Mouse (Mus musculus): ENCODE results near the gene AW209491. TPM values are rescaled to one million over a fixed set of nuclear protein-coding genes. Genes with fewer than 3 reads are reported as not detected.

AW209491 gene
- polyA plus RNA-seq (2021; fragmentation: Nextera tagmentation), result 20.8 and 24.7 TPM in 2 replicates
- long read RNA-seq, experiment 1, transcript AW209491-201 (2 exons, 2,914 nt), result major isoform, 185 of 242 reads
- long read RNA-seq, experiment 1, transcript AW209491-202 (2 exons, 2,035 nt), result minor isoform, 45 of 242 reads
- long read RNA-seq, experiment 1, partial matches to known transcripts, result 10 of 242 reads
- long read RNA-seq, experiment 1, other reads (novel, unspliced or antisense), result 1 of 242 reads
- long read RNA-seq, experiment 2, transcript AW209491-201 (2 exons, 2,914 nt), result major isoform, 36 of 58 reads
- long read RNA-seq, experiment 2, transcript AW209491-202 (2 exons, 2,035 nt), result minor isoform, 11 of 58 reads
- long read RNA-seq, experiment 2, partial matches to known transcripts, result 9 of 58 reads
- long read RNA-seq, experiment 2, other reads (novel, unspliced or antisense), result 2 of 58 reads

GRCm38 (mm10) chr13:14629726-14630641 lies at the start of gene AW209491:
TSS of gene AW209491 (plus strand) at chr13:14630154.

GRCm38 (mm10) chr13:14612926-14613529 lies 16.9 kb upstream of the AW209491 start, which contains the start of the genes Mrpl32 and Psma2:
TSS of gene Mrpl32 (minus strand) at chr13:14613165.
TSS of gene Psma2 (plus strand) at chr13:14613240.

Other genes starting within 250 kb of the AW209491 start
- gene Hecw1, start 106.9 kb upstream of the AW209491 start, polyA plus RNA-seq (2021; fragmentation: Nextera tagmentation), result 21.4 and 32.6 TPM in 2 replicates
- gene Mrpl32, start 17.0 kb upstream of the AW209491 start, polyA plus RNA-seq (2021; fragmentation: Nextera tagmentation), result 57.3 and 63.3 TPM in 2 replicates
- gene Psma2, start 16.9 kb upstream of the AW209491 start, polyA plus RNA-seq (2021; fragmentation: Nextera tagmentation), result 143 and 163 TPM in 2 replicates

All from left cerebral cortex, adult 6 months (tissue).